Mouse (Mus musculus) layer of hippocampus, postnatal 14 days (tissue): ENCODE results near the gene Cpne2. TPM values are rescaled to one million over a fixed set of nuclear protein-coding genes. Genes with fewer than 3 reads are reported as not detected.

Experiments
- DNase-seq, 2 experiments: peaks; one replicate each; pipeline ENCODE4 v3.0.0; 2021 to 2022; ENCODE audit warnings: low spot score in 2 of 2, mixed read lengths in 1 of 2
- long read RNA-seq, 2 experiments: library from polyadenylated mRNA; stranded (forward); transcript quantifications; one replicate each; pipeline ENCODE4 v2.0.0; 2021
- total RNA-seq, 2 experiments: library from RNA; stranded (reverse); gene quantifications; 2 replicates each; pipeline ENCODE4 v1.2.3; 2021

Cpne2 gene
- 10 to 100 TPM; 53.2 to 67.5 TPM for total RNA-seq
- long read RNA-seq, experiment 1, transcript Cpne2-201 (16 exons, 2,342 nt) = major isoform, 43 of 51 reads
- long read RNA-seq, experiment 1, partial matches to known transcripts = 4 of 51 reads
- long read RNA-seq, experiment 1, other reads (novel, unspliced or antisense) = 3 of 51 reads
- long read RNA-seq, experiment 2, transcript Cpne2-201 (16 exons, 2,342 nt) = major isoform, 55 of 64 reads
- long read RNA-seq, experiment 2, partial matches to known transcripts = 5 of 64 reads
- long read RNA-seq, experiment 2, other reads (novel, unspliced or antisense) = 3 of 64 reads

DNA sequence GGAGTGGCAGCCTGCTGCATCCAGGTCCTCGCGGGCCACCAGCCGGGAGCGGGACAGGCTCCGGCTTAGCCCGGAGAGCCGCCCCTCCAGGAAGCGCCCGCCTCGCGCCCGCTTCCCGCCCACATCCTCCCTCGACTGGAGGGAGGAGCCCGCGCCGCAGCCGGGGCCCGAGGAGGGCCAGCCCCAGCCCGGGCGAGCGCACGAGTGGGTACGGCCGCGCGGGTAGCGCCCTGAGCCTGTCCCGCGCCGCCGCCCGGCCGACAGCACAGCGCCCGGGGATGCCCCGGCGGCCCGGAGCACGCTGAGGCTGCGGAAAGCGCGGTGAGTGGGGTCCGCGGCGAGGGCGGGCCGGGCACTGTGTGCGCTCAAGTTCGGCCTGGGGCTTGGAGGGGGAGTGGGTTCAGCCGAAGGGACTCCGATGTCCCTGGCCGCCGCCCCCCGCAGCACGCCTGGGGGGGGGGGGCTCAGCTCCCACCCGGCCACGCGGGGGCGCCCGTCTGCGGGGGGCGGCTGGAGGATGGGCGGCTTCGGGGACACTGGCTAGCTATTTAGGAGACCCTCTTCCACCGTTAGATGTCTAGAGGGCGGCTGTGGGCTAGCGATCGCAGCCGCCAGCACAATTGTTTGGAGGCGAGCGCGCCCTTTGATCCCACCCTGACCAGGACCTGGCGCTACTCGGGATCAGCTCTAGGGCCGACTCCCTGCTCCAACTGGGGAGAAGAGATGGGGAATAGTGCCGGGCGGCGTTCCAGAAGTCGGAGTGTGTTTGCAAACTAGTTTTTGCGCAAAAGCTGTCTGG lies at the start of gene Cpne2:
Gene Cpne2 (plus strand): TSS at position 118 of the 799 bp plus-strand sequence.
- DNase-seq = peak; percentile 49 to 52

DNA sequence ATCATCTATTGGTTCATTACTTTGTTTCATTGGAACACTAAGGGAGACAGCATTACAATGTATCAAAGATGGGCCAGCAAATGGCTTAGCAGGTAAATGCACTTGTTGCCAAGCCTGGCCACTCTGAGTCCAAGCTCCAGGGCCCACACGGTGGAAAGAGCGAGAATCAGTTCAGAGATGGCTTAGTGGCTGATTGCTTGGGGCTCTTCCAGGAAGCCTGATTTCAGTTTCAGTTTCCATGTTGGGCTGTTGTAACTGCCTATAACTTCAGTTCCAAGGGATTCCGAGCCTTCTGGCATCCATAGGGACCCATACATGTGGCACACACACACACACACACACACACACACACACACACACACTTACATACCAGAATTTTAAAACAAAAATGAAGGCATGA lies 47.5 kb upstream of the Cpne2 start:
- no peak for DNase-seq

DNA sequence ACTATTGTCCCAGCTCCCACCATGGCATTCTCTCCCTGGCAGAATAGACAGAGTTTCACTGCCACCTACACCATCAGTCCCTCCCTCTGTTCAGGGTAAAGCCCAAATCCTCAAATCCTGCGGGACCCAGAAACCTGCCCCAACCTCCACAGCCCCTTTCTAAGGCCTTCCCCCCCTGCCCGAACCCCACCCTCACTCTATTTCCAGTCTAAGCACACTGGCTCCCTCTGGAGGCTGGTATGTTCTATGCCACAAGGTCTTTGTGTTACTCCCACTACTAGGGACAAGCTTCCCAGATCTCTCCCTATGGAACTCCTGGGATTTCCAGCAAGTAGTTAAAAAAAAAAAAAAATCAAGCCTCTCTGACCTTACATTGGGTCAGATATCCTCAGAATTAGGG lies 46.9 kb upstream of the Cpne2 start:
- peak in 1 of 2 experiments; percentile 52 for DNase-seq

DNA sequence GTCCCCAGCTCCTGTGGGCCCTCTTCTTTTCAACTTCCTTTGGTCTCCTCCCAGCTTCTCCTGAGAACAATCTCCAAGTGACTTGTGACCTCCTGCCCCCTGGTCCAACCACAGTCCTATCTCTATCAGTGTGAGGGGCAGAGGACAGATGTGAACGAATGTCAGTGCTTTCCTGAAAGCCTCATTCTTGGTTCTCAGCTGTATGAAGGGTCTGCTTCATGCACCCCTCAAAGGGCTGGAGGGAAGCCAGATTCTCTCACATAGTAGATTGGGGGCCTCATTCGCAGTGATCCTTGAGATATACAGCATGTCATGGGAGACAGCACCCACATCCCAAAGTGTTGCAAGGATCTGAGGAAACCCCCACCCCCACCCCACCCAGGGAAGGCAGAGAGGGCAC lies 44.8 kb upstream of the Cpne2 start:
- DNase-seq = no peak

DNA sequence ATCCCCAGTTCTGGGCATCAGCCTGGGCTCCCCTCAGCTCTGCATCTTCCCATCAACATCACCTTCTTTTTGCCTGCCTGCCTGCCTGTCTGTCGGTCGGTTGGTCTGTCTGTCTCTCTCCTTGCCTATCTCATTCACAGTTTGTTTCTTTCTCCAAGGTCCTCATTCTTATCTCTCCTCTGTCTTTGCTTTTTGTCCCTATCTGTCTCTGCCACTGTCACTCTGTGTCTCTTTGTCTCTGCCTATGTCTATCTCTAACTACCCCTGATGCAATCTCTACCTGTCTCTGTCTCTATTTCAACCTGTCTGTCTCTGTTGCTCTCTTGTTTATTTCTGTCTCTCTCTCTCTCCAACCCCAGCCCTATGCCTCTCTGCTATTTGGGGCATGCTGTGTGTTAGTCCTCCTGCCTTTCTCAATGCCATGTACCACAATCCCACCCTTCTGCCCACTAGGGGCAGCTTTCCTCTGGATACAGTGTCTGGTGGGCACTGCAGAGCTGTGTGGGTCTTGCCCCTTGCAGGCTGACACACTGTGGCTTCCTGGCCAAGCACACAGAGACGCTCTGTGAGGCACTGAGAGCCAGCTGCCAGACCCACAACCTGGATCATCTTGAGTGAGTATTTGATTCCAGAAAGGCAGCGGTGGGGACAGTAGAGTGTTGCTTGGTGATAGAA lies 42.8 kb upstream of the Cpne2 start:
- no peak for DNase-seq

DNA sequence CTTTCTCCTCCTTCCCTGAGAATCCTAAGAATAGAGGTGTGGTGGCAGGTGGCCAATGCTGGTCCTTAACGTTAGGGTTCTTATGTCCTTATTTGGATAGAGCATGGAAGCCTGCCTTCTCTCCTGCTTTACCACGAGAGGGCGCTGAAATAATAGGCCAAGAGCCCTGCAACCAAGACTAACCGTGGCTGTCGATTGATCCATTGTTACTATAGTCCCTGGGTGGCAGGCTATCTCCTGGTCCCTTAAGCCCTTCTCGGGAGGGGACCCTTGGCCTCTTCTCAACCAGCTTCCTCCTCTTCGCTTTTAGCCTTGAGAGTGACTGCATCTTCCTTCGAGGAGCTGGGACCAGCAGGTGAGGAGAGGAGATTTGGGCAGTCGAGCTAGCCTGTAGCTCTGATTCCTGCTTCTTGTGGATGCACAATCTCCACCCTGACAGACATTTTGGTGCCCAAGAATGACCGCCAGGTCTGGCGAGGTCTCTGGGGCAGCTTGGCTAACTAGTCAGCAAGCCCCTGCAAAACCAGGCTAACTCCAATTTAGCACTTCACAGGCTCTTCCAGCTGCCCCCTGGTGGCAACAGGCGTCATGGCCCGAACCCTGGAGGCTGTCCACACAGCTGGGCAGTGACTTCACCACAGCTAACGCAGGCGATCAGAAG lies 40.6 kb upstream of the Cpne2 start:
- peak; percentile 70 to 74 for DNase-seq

DNA sequence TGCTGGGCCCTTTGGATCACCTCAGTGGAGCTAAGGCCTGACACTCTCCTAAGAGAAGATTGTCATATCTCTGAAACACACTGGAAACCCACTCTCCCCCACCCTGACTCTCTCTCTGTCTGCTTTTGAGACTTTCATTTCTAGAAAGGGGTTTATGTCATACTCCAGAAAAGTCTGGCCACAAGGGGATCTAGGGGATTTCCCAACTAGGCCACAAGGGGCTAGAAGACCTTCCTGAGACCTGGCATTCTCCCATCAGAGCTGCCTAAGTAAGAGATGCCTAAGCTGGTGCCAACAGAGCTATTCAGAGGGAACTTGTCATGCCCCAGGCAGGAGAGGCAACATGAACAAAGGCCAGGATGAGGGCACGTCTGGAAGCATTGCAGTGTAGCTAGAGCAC lies 39.5 kb upstream of the Cpne2 start:
- no peak for DNase-seq

DNA sequence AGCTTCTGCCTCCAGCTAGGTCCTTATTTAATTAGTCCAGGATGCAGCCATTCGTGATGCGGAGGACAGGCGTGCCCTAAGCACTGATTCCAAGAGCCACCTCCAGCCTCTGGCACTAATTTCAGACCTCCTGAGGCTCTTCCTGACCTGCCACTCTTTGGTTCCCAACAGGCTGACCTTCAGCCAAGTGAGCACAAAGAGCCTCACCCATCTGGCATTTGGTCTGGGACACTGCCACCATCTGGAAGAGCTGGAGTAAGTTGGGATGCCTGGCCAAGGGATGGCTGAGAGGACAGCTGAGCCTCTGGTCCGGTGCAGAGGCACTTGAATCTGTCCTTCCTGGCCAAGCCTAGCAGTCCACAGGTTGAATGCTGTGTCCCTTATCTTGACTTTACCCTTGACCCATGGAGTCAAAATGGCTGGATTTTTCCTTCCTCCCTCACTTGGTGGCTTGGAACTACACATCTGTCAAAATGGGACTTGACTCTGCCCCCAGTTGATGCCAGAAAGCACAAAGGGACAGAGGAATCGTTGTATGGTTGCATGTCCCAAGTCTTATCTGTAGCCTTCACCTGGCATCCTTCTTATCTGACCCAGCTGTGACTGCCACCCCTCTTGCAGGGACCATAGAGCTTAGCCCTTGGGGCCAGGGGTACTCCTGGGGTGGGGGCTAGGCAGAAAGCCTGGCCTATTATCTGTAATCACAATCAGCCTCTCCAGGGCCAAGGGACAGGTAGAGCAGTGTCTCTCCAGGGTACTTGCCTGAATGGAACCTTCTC lies 17.2 kb upstream of the Cpne2 start:
- DNase-seq = no peak

DNA sequence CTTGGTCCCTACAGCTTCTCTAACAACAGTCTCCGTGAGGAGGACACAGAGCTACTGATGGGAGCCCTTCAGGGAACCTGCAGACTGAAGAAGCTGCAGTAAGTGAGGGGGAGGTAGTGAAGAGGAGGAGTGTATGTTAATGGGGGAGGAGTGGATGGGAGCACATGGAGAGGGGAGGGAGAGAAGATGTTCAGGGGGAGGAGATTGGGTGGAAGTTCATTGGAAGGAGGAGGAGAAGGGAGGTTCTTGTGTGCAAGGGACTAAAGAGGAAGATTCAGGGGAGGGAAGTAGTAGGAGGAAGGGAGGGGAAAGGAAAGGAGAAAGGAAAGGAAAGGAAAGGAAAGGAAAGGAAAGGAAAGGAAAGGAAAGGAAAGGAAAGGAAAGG lies 16.6 kb upstream of the Cpne2 start:
- no peak for DNase-seq

DNA sequence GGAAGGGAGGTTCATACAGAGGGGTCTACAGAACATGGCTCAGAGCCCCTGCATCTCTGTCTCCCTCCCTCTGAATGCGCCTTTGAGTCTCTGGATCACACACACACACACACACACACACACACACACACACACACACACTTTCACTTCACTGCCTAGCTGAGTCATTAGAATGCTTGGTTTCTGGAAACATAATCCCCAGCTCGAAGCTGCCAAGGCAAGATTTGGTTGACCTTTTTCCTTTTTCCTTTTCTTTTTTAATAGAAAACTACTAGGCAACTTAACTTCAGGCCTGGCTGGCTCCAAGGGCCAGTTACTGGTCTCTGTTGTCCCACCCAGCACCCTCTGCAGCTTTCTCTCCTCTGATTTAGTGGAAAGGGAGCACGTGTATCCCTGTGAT lies 16.0 kb upstream of the Cpne2 start:
- DNase-seq = no peak

DNA sequence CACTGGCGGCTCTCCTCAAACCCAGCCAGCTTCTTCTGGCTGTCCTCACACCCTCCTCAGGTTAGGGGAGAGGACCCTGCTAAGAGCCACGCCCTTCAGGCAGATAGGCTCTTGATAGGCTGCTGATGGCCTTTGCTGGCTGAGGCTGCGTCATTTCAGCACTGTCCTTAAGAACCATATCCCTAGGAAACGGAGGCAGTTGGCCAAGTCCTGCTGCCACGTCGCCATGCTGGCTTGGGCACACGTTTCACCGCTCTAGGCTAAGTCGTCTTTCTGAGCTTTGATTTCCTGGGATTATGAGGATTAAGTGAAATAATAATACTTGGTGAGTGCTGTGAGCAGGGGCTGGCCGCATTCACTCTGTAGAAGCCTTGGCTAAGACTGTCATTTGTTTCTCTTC lies 14.5 kb upstream of the Cpne2 start:
- DNase-seq = no peak

DNA sequence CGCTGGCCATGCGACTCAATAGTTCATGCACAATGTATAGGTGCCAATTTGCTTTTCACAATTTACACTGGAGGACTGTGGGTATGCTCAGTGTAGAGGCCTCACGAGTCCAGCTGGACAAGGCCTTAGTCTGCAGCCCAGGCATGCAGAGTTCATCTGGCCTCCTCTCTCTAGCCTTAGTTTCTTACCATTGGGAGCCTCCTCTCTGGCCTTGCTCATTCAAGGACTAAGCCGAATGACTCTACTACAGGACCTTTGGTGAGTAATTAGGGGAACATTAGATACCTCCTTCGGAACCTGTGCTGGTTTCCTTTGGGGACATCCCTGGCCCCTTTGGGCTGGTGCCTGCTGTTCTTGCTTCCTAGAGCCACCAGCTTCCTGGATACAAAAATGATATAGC lies 13.8 kb upstream of the Cpne2 start:
- no peak for DNase-seq

DNA sequence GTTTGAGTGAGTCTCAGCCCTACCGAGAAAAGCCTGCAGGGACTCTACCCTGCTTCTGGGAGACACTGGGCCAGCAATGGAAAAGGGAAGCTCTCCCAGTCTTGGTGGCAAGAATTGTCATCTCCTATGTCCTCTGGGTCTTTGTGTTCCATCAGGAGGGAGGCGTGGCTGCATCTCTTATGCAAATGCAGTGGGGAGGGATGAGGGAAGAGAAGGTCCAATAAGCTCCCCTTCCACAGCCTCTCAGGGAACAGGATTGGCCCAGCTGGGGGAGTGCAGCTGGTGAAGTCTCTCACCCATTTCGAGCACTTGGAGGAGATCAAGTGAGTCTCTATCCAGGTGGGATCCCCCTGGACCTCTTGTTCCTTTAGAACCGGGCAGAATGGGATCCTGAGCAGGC lies 11.3 kb upstream of the Cpne2 start:
- no peak for DNase-seq

DNA sequence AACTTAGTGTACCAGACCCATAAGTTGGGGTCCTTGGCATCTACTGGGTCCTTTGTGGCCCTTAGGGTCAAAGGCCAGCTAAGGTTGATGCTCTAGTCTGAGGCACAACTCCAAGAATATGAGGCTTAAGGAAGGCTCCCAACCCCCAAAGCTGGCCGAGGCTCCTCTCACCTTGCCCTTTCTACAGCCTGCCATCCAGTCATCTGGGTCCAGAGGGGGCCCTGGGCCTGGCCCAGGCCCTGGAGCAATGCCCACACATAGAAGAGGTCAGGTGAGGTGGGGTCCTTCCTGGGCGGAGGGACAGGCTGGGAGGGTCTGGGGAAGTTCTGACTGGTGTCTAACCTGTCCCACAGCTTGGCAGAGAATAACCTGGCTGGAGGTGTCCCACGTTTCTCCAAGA lies 10.3 kb upstream of the Cpne2 start:
- DNase-seq = no peak

DNA sequence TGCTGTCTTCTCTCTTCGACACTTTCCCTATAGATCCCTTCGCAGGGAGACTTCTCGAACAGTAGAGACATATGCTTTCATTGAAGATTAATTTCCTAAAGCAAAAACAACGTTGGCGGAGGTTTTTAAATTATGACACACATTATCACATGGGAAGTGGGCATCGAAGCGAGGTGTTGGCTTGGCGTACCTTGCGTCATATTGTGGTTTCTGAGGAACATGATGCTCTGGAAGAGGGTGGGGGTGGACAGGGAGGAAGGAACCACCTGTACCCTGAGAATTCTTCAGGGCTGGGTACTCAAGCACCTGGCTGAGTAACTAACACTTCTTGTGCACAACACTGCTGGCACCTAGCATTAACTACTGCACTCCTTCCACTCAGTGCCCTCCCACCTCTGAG lies 8.2 kb upstream of the Cpne2 start:
- no peak for DNase-seq

DNA sequence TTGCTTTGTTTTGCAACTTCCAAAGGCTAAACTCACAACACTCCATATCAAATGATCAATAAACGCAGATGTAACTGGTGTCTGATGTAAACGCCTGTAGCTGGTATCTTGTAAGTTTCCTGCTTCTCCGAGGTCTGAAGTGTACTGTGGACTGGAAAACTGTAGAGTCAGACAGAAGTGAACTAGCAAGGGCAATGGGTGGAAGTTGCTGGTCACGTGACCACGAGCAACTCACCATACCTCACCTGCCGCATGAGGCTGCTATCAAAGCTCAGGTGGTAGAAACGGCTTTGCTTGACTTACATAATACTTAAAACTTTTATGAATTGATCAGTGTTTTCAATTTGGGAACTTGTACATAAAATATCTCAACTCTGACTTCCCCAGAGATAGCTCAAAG lies 5.6 kb upstream of the Cpne2 start:
- no peak for DNase-seq

DNA sequence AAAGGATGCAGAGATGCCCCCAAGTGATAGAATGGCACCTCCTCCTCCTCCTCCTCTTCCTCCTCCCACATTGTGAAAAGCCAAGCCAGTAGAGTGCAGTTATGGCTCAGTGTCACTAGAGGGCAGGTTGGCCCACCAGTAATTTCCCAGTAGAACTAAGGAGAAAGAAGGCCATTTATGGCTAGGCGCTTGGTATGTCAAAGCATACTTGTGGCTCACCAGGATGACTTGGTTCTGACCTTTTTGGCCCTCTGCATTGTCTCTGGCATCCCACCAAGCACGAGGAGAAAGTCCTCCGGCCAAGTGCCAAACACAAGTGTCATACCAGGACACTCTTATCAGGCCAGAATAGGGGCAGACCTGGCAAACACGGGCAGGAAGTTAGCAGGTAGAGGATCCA lies 4.5 kb upstream of the Cpne2 start:
- peak; percentile 63 to 76 for DNase-seq

DNA sequence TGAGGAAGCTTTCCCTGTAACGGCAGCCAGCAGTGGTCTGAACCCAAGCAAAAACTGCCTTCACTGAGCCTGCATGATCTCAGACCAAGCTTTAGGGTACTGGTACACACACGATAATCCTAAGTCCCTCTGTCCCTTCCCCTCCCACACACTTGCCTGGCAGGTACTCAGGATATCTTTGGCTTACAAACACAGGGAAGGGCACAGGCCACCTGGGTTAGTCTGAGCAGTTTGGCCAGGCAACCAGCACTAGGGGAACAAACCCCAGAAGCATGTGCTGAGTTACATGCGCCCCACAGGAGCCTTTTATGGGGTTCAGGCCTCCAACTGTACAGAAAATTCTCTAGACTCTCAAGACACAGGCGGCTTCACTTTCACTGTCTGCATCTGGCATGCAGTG lies 2.9 kb upstream of the Cpne2 start:
- no peak for DNase-seq

DNA sequence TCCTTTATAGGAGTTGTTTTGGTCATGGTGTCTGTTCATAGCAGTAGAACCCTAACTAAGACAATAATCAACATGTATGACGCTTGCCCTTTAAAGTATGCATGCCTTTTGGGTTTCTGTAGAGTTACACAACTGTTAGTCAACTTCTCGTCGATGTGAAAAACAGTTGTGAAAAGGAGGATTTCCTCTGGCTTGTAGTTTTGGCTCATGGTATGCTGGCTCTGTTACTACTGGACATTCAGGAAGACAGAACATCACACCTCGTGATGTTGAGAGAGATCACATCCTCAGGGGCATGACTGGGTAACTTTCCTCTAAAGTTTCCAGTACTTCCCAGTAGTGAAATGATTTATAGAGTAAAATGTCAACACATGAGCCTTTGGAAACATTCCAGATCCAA lies 2.1 kb upstream of the Cpne2 start:
- DNase-seq = no peak

DNA sequence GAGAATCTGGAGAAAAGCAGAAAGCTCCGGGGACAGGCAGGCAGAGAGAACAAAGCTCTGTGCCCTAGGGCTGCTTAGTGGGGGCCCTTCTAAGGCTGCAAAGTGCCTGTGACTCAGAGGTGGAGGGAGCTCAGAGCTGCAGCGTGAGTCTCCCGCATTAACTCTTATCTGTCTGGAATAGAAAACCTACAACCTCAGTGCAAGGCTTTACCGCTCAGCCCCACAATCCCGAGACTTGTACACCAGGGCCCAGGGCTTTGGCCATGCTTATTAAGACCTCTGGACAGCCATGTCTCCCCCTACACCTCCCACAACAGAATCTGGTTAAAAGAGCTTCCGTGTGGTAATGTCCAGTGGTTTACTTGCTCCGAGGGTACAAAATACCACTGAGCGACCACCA lies 790 bp upstream of the Cpne2 start:
- DNase-seq = no peak

DNA sequence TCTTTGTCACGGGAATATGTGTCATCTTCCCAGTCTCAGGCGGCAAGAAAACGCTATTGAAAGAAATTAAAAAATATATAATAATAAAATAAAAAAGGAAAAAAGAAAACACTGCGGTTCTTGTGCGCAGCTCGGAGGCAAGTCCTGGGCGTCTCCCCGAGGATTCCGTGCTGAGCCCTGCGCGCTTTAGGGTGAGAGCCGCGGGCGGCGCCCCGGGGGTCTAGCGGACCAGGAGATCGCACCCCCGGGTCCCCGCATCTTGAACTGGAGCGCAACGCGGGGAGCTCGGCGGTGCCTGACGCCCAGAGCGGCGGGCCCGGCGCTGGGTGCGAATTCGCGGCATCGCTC lies 291 bp upstream of the Cpne2 start:
- no peak for DNase-seq
